Mouse (Mus musculus) ES-Bruce4 (cell line): Measurements from ENCODE around the gene Gucd1. TPM values are rescaled to one million over a fixed set of nuclear protein-coding genes. Genes with fewer than 3 reads are reported as not detected.

Experiments used
- H3K27ac ChIP-seq: 2 replicates; pipeline ENCODE4 v1.5.1; 2012; ENCODE audit warnings: low read length, inconsistent platforms; ENCODE audit not compliant: insufficient read depth
- H3K27me3 ChIP-seq: 2 replicates; pipeline ENCODE4 v1.6.1; 2012; ENCODE audit warnings: mild to moderate bottlenecking, low read length, inconsistent platforms; ENCODE audit not compliant: control insufficient read depth, poor library complexity, insufficient read depth, severe bottlenecking
- H3K36me3 ChIP-seq: 2 replicates; pipeline ENCODE4 v1.6.1; 2012; ENCODE audit warnings: inconsistent platforms, mild to moderate bottlenecking, low read length, moderate library complexity; ENCODE audit not compliant: control insufficient read depth, poor library complexity, insufficient read depth, severe bottlenecking
- H3K4me1 ChIP-seq: one replicate; pipeline ENCODE4 v1.8.1; 2011; ENCODE audit warnings: low read length; ENCODE audit not compliant: control insufficient read depth, insufficient read depth
- H3K4me3 ChIP-seq: 2 replicates; pipeline ENCODE4 v1.5.1; 2011; ENCODE audit warnings: low read depth, mild to moderate bottlenecking, low read length
- H3K9ac ChIP-seq: 2 replicates; pipeline ENCODE4 v1.6.1; 2012; ENCODE audit warnings: low read depth, mild to moderate bottlenecking, inconsistent platforms; ENCODE audit not compliant: poor library complexity, severe bottlenecking
- H3K9me3 ChIP-seq: replicated peaks from 2 replicates; pipeline ENCODE4 v1.6.1; 2012; ENCODE audit warnings: mild to moderate bottlenecking, low read length, inconsistent platforms; ENCODE audit not compliant: control insufficient read depth, poor library complexity, insufficient read depth, severe bottlenecking
- CTCF ChIP-seq: IDR thresholded peaks from one replicate; pipeline ENCODE4 v1.8.1; 2011; ENCODE audit warnings: low read depth, low read length
- EP300 ChIP-seq: IDR thresholded peaks from 2 replicates; pipeline ENCODE4 v1.6.1; 2011; ENCODE audit warnings: low read depth, low read length; ENCODE audit not compliant: insufficient read depth
- POLR2A ChIP-seq: IDR thresholded peaks from one replicate; pipeline ENCODE4 v1.8.1; 2011; ENCODE audit warnings: low read length; ENCODE audit not compliant: insufficient read depth
- polyA plus RNA-seq: library from polyadenylated mRNA; stranded (reverse); fragments of >200 nt; gene quantifications from 2 replicates; pipeline ENCODE4 v1.2.4, GENCODE M21; 2011; ENCODE audit warnings: low read depth; ENCODE audit not compliant: missing spikeins, insufficient read depth, insufficient read length

Gene Gucd1
- polyA plus RNA-seq, 1 experiment: 9.9 TPM

DNA sequence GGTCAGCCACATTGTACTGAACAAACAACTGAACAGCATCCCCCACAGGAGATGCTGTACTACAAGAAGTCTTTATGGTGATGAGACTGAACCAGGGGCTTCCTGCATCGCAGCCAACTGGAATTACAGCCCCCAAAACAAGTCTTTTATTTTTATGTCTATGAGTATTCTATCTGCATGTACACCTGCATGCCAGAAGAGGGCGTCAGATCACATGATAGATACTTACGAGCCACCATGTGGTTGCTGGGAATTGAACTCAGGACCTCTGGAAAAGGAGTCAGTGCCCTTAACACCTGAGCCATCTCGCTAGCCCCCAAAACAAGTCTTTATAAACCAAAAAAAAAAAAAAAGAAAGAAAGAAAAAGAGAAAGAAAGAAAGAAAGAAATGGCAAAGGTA, 74.8 kb downstream of the Gucd1 start:
- no peak for TF ChIP-seq CTCF
- no peaks in the 10 kb centered on the region for H3K27me3 ChIP-seq

DNA sequence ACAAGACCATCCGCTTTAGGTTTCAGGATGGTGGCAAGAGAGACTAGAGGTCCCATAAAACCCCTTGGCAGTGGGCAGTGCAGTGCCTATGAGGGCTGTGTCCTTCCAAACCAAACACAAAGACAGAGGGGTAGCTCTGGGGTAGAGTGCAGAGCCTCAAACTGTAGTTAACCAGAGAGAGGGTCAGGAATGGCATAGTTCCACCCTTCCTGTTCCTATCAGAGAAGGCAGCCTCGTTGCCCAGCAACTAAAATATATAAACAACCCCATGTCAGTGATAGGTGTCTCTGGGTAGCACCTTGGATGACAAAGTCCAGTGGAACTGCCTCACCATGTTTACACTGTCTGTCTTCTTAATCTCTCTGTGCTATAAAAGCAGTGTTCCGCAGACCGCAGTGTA, 76.0 kb downstream of the Gucd1 start:
- TF ChIP-seq CTCF: no peak
- TF ChIP-seq EP300: no peak
- no peak for TF ChIP-seq POLR2A
- no peaks in the 10 kb centered on the region for H3K9me3 ChIP-seq
- no peaks in the 10 kb centered on the region for H3K36me3 ChIP-seq
- no peak overlapping the region for H3K4me3 ChIP-seq
- no peak overlapping the region for H3K27ac ChIP-seq
- H3K27me3 ChIP-seq: no peaks in the 10 kb centered on the region
- no peaks in the 10 kb centered on the region for H3K4me1 ChIP-seq
- H3K9ac ChIP-seq: no peak overlapping the region

More for the DNA sequence above, 74.8 kb downstream of the Gucd1 start:
- H3K4me3 ChIP-seq: no peak overlapping the region
- H3K27ac ChIP-seq: no peak overlapping the region
- H3K36me3 ChIP-seq: no peaks in the 10 kb centered on the region
- no peak overlapping the region for H3K9ac ChIP-seq
- H3K9me3 ChIP-seq: no peaks in the 10 kb centered on the region
- H3K4me1 ChIP-seq: no peaks in the 10 kb centered on the region

DNA sequence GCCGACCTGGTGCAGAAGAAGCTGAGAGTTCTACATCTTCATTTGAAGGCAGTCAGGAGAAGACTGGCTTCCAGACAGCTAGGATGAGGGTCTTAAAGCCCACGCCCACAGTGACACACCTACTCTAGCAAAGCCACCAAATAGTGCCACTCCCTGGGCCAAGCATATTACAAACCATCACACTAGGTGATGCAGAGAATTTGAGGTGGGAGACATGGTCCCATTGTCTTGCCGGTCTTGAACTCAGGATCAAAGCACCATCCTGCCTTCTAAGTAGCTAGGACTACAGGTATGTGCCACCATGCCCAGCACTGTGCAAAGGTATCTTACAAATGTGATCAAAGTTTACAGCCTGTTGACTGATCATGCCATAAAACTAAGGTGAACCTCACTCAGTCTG, 77.0 kb downstream of the Gucd1 start:
- H3K27ac ChIP-seq: no peak overlapping the region
- no peaks in the 10 kb centered on the region for H3K27me3 ChIP-seq
- no peak overlapping the region for H3K9ac ChIP-seq
- H3K4me1 ChIP-seq: no peaks in the 10 kb centered on the region
- H3K4me3 ChIP-seq: no peak overlapping the region
- no peaks in the 10 kb centered on the region for H3K9me3 ChIP-seq
- no peaks in the 10 kb centered on the region for H3K36me3 ChIP-seq
- no peak for TF ChIP-seq POLR2A
- TF ChIP-seq CTCF: no peak
- TF ChIP-seq EP300: no peak

DNA sequence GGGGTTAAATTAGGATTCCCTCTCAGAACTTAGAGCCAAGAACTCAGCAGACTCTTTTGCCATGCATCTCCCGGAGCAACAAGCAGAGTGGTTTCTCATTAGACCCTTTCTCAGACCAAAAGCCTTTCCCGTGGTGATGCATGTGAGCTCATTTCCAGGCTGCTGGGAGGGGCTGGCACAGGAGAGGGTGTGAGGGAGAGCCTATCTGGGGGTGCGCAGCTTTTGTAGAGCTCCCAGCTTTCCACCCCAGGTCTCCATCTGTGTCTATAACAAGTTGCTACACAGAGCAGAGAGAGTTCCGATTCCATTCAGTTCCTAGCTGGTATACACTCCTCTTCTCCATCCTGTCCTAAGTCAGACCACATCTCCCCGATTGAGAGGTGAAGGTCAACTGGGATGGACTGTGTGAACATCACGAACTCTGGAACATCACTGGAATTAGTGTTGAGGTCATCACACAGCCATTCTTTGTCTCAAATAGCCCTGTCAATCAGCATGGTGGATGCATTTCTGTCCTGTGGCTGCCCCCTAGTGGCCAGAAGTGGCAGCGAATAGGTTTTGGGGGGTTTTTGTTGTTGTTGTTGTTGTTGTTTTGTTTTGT, 78.5 kb downstream of the Gucd1 start:
- H3K27me3 ChIP-seq: no peaks in the 10 kb centered on the region
- no peak overlapping the region for H3K9ac ChIP-seq
- no peak for TF ChIP-seq EP300
- peak; percentile 69 for TF ChIP-seq CTCF
- no peak overlapping the region for H3K27ac ChIP-seq
- H3K36me3 ChIP-seq: no peaks in the 10 kb centered on the region
- no peaks in the 10 kb centered on the region for H3K4me1 ChIP-seq
- H3K9me3 ChIP-seq: no peaks in the 10 kb centered on the region
- no peak overlapping the region for H3K4me3 ChIP-seq

DNA sequence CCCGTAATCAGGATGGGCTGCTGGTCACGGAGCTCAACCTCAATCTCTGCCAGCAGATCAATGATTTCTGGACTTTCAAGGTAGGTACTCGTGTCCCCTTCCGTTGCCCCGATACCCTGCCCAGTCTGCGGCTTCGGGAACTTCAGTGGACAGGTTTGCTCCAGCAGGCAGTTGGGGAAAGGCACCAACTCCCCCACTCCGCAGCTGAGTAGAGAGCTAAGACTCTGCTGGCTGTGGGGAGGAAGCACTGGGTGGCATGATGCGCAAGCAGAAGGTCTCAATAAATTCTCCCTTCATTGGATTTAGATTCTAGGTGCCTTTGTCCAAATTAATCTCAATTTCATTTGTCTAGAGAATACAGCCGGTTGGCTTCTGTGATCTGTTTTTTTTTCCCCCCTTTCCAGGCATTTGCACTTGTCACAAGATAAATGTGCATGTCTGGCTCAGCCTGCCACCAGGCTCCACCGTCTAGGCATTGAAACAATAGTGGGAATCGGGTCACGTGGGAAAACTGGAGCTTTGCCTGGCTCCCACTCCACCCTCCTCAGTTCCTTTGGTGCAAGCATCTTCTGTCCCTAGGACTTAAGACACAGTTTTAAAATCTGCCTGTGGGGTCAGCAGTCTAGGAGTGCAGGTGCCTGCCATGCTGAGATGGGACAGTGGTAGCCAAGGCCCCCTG, 79.5 kb downstream of the Gucd1 start:
- no peak overlapping the region for H3K27ac ChIP-seq
- no peaks in the 10 kb centered on the region for H3K27me3 ChIP-seq
- no peak overlapping the region for H3K4me3 ChIP-seq
- TF ChIP-seq EP300: no peak
- TF ChIP-seq POLR2A: no peak
- TF ChIP-seq CTCF: no peak
- no peaks in the 10 kb centered on the region for H3K36me3 ChIP-seq
- no peak overlapping the region for H3K9ac ChIP-seq
- no peaks in the 10 kb centered on the region for H3K4me1 ChIP-seq
- no peaks in the 10 kb centered on the region for H3K9me3 ChIP-seq

DNA sequence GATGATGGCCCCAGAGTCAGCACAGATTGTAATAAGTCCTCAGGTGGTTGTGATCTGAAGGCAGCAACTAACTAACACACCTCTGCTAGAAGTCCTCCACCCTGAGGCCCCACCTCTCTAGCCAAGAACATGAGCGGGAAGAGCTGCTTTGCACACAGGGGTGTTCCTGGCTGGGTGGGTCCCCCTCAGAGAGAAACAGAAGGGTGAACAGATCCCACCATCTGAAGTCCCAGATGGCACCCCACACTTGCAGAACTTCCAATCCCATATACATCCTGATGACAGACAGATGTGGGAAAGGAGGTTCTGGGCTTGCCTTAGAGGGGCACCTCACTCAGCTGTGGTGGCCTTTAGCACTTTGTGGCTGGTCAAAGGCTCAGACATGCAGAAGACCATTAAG, 80.5 kb downstream of the Gucd1 start:
- Histone ChIP-seq H3K4me1 (no peaks in the 10 kb centered on the region), H3K27me3 (no peaks in the 10 kb centered on the region), H3K27ac (no peak overlapping the region), H3K9me3 (no peaks in the 10 kb centered on the region), H3K9ac (no peak overlapping the region), H3K4me3 (no peak overlapping the region), H3K36me3 (no peaks in the 10 kb centered on the region)
- TF ChIP-seq POLR2A: no peak
- no peak for TF ChIP-seq CTCF
- TF ChIP-seq EP300: no peak
